Mouse (Mus musculus) ES-E14 (cell line): Measurements from ENCODE around the gene Rhoc. TPM values are rescaled to one million over a fixed set of nuclear protein-coding genes. Genes with fewer than 3 reads are reported as not detected.

ENCODE experiments used
- DNase-seq: peaks from one replicate; pipeline ENCODE4 v3.0.0-alpha.2; 2013; ENCODE audit warnings: low read depth, low spot score
- H3K27ac ChIP-seq: 2 replicates; pipeline ENCODE4 v1.5.1; 2012; ENCODE audit warnings: low read depth, mild to moderate bottlenecking, low read length, moderate library complexity, mixed read lengths; ENCODE audit not compliant: poor library complexity, insufficient read depth, severe bottlenecking
- H3K36me3 ChIP-seq: 2 replicates; pipeline ENCODE4 v1.6.1; 2012; ENCODE audit warnings: mild to moderate bottlenecking, low read length, moderate library complexity, mixed read lengths; ENCODE audit not compliant: control insufficient read depth, poor library complexity, insufficient read depth, severe bottlenecking
- H3K4me1 ChIP-seq, 2 experiments: fragments of 150-350 bp in 1 of 2; sonication (generic) in 1 of 2; 2 replicates each; pipeline ENCODE4 v1.6.1; 2012; ENCODE audit warnings: low read length in 2 of 2, mild to moderate bottlenecking in 1 of 2, mixed read lengths in 1 of 2; ENCODE audit not compliant: control insufficient read depth in 2 of 2, insufficient read depth in 2 of 2, poor library complexity in 1 of 2
- H3K4me3 ChIP-seq, 2 experiments: fragments of 150-350 bp in 1 of 2; sonication (generic) in 1 of 2; 2 replicates each; pipeline ENCODE4 v1.5.1; 2012; ENCODE audit warnings: low read length in 2 of 2, low read depth in 1 of 2, mild to moderate bottlenecking in 1 of 2, mixed read lengths in 1 of 2; ENCODE audit not compliant: insufficient read depth in 1 of 2, poor library complexity in 1 of 2, severe bottlenecking in 1 of 2
- H3K9ac ChIP-seq: 2 replicates; pipeline ENCODE4 v1.6.1; 2012; ENCODE audit warnings: low read depth, mild to moderate bottlenecking, low read length, mixed read lengths; ENCODE audit not compliant: poor library complexity, insufficient read depth, severe bottlenecking
- H3K9me3 ChIP-seq: fragments of 150-350 bp; sonication (generic); 2 replicates; pipeline ENCODE4 v1.6.1; 2012; ENCODE audit warnings: low read depth, mild to moderate bottlenecking, low read length; ENCODE audit not compliant: control insufficient read depth, insufficient read depth
- CHD2 ChIP-seq: IDR thresholded peaks from 2 replicates; pipeline ENCODE4 v1.6.1; 2014; ENCODE audit warnings: mild to moderate bottlenecking, low read depth, low read length, inconsistent platforms
- HCFC1 ChIP-seq: IDR thresholded peaks from 2 replicates; pipeline ENCODE4 v1.6.1; 2012; ENCODE audit warnings: low read length, inconsistent platforms, borderline replicate concordance; ENCODE audit not compliant: insufficient read depth
- MAFK ChIP-seq: IDR thresholded peaks from 2 replicates; pipeline ENCODE4 v1.6.1; 2014; ENCODE audit warnings: mild to moderate bottlenecking, low read depth, low read length, inconsistent platforms; ENCODE audit not compliant: insufficient read depth
- ZC3H11A ChIP-seq: IDR thresholded peaks from 2 replicates; pipeline ENCODE4 v1.6.1; 2012; ENCODE audit warnings: low read depth, mild to moderate bottlenecking, inconsistent platforms, low read length, borderline replicate concordance
- ZNF384 ChIP-seq: IDR thresholded peaks from 2 replicates; pipeline ENCODE4 v1.6.1; 2012; ENCODE audit warnings: low read depth, low read length, inconsistent platforms
- in situ Hi-C, 2 experiments: fragments of 600-800 bp; cut with MboI; formaldehyde crosslinking; loops; one replicate each; pipeline ENCODE4 v1.15.1; 2025; ENCODE audit warnings: low sequenced_read_pairs in 2 of 2, inconsistent platforms in 1 of 2; ENCODE audit not compliant: unreplicated experiment in 2 of 2
- total RNA-seq: library from RNA; depleted of rRNA; stranded (reverse); fragments of 300-350 nt; gene quantifications from 2 replicates; pipeline ENCODE4 v1.2.3, GENCODE M21; 2012

Gene Rhoc
- total RNA-seq, 1 experiment: 99.9 TPM

DNA sequence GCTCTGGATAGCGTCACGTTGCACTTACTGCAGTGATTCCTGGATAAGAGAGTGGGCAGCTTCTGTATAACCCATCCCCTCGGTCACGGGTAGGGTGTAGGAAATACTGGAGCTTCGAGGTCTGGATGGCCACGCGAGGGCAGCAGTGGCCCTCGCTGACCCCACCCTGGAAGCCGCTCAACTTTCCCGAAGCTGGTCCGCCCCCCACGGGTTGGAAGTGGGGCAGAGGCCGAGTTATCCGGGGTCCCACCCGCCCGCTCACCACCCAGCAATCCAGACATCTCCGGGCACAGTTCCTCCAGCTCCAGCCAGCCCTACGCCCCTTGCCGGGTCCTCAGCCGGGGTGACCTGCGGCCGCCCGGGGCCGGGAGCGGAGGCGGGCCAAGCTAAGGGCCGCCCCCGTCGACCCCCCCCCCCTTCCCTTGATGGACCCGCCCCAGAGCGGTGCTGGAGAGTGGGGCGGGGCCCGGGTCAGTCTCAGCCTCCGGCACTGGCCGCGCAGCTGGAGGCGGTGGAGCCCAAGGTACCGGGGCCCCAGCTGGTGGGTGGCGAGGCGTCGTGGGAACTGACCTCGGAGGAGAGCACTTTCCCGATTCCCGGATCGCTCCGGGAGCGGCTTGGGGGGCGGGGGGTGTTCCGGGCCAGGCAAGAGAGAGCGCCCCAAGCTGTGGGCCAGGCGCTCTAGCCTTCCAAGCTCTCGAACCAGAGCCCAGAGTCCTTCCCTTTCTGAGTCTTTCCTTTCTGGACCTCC, 561 bp downstream of the Rhoc start:
- in situ Hi-C loops: no loop called here
- Histone ChIP-seq H3K4me3 (peak overlapping the region; percentile 79 to 96), H3K36me3 (peaks cover 20% of the 10 kb centered on the region), H3K27ac (no peak overlapping the region), H3K4me1 (peaks cover 11 to 28% of the 10 kb centered on the region in 2 experiments), H3K9me3 (no peaks in the 10 kb centered on the region), H3K9ac (peak overlapping the region; percentile 76)
- TF ChIP-seq MAFK: no peak
- TF ChIP-seq ZC3H11A: 0 out of 2 replicates have a peak, but pooled peaks have one; percentile 33
- TF ChIP-seq ZNF384: no peak
- no peak for TF ChIP-seq CHD2
- TF ChIP-seq HCFC1: no peak
- DNase-seq: no peak

- Histone ChIP-seq H3K36me3 (peaks cover 20% of the 10 kb centered on the region), H3K4me1 (peaks cover 12 to 31% of the 10 kb centered on the region in 2 experiments), H3K27ac (no peak overlapping the region), H3K4me3 (peak overlapping the region; percentile 79 to 96), H3K9me3 (no peaks in the 10 kb centered on the region), H3K9ac (peak overlapping the region; percentile 76)
- TF ChIP-seq MAFK (no peak), CHD2 (no peak), HCFC1 (no peak), ZNF384 (no peak), ZC3H11A (no peak)
- DNase-seq: no peak
- in situ Hi-C loops: no loop called here
Observed at GRCm38 (mm10) chr3:104789312-104789605, 1.1 kb downstream of the Rhoc start.

- no peak for DNase-seq
- peaks cover 13 to 27% of the 10 kb centered on the region in 2 experiments for H3K4me1 ChIP-seq
- H3K9me3 ChIP-seq: no peaks in the 10 kb centered on the region
Observed at GRCm38 (mm10) chr3:104789822-104790221, 1.6 kb downstream of the Rhoc start.

GRCm38 (mm10) chr3:104790401-104790937, 2.3 kb downstream of the Rhoc start:
- no peaks in the 10 kb centered on the region for H3K9me3 ChIP-seq
- TF ChIP-seq ZNF384 (no peak), MAFK (no peak), CHD2 (no peak), HCFC1 (no peak), ZC3H11A (no peak)
- peak overlapping the region; percentile 76; the same call in 1 of the 2 replicates for H3K9ac ChIP-seq
- peaks cover 14 to 30% of the 10 kb centered on the region in 2 experiments for H3K4me1 ChIP-seq
- peaks cover 24% of the 10 kb centered on the region for H3K36me3 ChIP-seq
- in situ Hi-C loops: no loop called here
- DNase-seq: no peak
- no peak overlapping the region for H3K27ac ChIP-seq
- H3K4me3 ChIP-seq: peak overlapping the region in 1 of 2 experiments; percentile 96; a peak in 1 of 4 replicates

More at GRCm38 (mm10) chr3:104789822-104790221, 1.6 kb downstream of the Rhoc start:
- Histone ChIP-seq H3K4me3 (peak overlapping the region; percentile 79 to 96), H3K27ac (no peak overlapping the region), H3K9ac (peak overlapping the region; percentile 76), H3K36me3 (peaks cover 20% of the 10 kb centered on the region)
- in situ Hi-C loops: no loop called here
- TF ChIP-seq MAFK: no peak
- TF ChIP-seq ZC3H11A: no peak
